Mouse (Mus musculus) c-Kit-negative CD71-positive TER-119-positive erythroid progenitor cells, embryonic 14.5 days (primary cell): ENCODE measurements around the gene Gabbr2.

Experiments
- DNase-seq: peaks from one replicate; pipeline ENCODE4 v3.0.0-alpha.2; 2013; ENCODE audit warnings: low read depth, low spot score

Gabbr2 gene

DNA sequence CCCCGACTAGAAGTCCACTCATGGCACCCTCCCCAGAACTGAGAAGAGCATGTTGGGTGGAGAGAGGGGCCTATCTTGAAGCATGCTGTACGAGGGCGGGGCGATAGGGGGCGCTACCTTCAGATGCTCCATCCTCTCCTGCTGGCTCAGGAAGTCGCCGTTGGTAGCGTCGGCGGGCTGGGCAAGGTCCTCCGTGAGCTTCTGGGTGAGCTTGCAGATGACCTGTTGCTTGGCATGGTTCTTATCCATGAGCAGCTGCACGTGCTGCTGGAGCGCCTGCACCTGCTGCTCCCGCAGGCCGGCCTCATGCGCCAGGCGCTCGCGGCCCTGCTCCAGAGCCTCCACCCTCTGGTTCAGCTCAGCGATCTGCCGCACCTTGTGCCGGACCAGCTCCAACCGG, 371.3 kb downstream of the Gabbr2 start:
- DNase-seq = no peak

DNA sequence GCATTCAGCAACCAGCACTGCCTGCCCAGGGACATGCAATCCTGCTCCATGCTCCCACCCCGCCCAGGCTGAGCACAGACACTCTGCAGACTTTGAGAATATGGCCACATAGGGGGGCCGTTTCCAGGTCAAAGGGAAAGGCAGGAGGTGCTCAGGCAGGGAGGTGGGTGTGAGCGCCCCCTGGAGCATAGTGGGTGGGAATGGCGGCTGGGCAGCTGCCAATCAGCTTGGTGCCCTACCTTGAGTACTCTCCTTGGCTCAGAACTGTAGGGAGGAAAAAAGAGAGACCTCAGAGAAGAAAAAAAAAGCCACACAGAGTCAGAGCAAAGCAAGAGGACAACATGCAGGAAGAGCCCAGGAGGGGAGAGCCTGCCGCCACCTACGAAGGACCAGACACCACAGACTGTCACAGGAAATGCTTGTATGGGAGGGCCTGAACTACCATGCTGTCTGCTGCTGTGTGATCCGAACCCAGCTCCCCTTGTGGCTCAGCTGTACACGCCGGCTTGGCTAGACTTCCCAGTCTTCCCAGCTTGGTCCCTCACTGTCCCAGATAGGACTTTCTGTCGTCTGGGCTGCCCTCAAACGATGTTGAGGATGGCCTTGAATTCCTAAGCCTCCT, 373.4 kb downstream of the Gabbr2 start:
- no peak for DNase-seq

DNA sequence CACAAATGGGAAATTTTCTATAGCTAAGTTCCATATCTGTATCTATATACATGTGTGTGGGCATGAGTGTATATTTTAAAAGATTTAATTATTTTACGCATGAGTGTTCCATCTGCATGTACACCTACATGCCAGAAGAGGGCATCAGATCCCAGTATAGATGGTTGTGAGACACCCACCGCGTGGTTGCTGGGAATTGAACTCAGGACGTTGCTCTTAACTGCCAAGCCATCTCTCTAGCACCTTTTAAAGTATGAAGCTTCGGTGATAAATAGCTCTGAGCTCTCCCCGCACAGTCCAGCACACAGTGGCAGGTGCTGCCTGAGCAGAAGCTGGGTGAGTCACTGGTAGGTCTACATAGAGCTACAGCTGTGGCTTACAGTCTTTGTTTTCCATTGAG, 374.3 kb downstream of the Gabbr2 start:
- DNase-seq = no peak

DNA sequence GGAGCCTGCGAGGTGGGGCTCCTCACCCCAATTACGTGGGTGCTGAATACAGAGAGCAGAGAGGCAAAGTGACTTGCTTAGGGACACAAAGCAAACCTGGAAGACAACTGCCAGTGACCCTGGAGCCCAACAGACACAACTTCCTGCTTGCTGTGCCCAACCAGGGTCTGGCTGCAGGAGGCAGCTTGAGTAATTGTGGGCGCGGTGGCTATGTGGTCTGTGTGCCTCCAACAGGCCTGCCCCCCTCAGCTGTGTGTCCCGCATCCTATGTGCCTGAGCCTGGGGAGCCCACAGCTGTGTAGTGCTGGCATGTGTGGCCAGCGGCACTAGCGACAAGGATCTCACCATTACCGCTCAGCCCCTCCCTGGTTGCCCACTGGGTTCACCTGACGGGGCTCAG, 377.0 kb downstream of the Gabbr2 start:
- DNase-seq = no peak

DNA sequence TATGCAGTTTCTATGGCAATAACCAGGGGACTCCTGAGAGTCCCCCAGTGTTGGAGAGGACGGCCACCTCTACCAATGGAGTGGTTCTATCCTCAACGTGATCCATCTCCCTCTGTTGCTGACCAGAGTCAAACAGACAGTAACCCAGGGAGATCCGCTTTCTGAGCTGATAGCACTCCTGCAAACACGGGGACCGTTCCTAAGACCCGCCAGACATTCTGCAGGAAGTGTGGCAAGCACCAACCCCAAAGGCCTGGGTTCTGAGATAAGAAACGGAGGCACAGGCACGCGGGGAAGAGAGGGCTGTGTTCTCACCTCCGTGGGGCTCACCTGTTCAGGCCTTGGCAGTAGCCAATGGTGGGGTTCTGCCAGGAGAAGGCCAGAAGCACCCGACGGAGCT, 378.1 kb downstream of the Gabbr2 start:
- no peak for DNase-seq
